Mouse (Mus musculus) cortical plate, adult 2 months (tissue): ENCODE measurements around the gene Zfp523.

Source experiments
- CTCF ChIP-seq: fragments of 200-500 bp; IDR thresholded peaks from 2 replicates; pipeline ENCODE4 v1.5.1; 2011; ENCODE audit warnings: mild to moderate bottlenecking, control low read depth, low read length; ENCODE audit not compliant: insufficient read depth; ENCODE audit errors: extremely low read depth
- POLR2A ChIP-seq: fragments of 200-500 bp; IDR thresholded peaks from 2 replicates; pipeline ENCODE4 v1.6.1; 2011; ENCODE audit warnings: mild to moderate bottlenecking, low read length, control low read depth; ENCODE audit not compliant: insufficient read depth; ENCODE audit errors: extremely low read depth

GRCm38 (mm10) chr17:28209457-28210110, 32.7 kb downstream of the Zfp523 start:
- TF ChIP-seq CTCF (no peak), POLR2A (no peak)
